Mouse (Mus musculus) cerebral cortex, adult 2 months (tissue): ENCODE data around the gene Slc6a17.

Experiments used
- WGBS: fragments of 180-500 bp; shearing (Covaris S2); methylation state at CpG from one replicate; pipeline ENCODE4 v1.1.7; 2018; 5-methylcytosine and 5-hydroxymethylcytosine counted together

Gene Slc6a17

DNA sequence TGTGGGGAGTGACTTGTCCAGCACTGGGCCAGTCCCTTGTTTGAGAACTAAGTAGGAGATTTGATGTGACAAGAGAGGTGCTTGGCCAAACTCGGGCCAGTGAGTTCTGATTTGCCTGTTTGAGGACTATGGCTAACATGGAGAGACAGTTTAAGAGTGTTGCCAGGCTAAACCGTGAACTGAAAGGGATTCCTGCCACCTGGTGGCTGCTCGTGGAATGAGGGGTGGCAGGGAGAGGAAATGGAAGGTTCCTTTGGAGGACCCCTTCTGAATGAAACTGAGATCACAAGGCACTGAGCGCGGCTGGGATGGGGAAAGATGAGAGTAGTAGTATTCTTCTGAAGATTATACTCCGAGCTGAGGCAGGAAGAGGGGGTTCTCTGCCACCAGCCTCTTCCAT, 51.2 kb downstream of the Slc6a17 start:
- WGBS, result 4% methylated on average over 6 of the region's 6 CpGs

DNA sequence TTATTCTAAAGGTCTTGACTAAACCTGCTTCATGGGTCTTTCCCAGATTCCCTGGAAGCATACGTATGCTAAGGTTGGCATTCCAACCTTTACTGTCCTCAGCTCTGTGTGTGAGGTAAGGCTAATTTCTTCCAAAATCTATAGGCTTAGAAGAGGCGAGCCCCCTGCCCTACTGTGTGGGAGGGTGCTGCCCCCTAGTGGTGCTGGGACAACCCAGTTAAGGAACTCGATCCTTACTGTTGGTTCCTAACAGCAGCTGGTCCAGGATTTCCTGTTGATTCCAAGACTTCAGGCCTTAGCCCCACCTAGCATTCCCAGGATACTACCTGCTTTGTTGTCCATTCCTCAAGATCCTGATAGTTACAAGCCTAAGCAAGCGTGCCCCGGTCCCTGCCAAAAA, 55.7 kb downstream of the Slc6a17 start:
- 21% methylated on average over 5 of the region's 5 CpGs for WGBS

DNA sequence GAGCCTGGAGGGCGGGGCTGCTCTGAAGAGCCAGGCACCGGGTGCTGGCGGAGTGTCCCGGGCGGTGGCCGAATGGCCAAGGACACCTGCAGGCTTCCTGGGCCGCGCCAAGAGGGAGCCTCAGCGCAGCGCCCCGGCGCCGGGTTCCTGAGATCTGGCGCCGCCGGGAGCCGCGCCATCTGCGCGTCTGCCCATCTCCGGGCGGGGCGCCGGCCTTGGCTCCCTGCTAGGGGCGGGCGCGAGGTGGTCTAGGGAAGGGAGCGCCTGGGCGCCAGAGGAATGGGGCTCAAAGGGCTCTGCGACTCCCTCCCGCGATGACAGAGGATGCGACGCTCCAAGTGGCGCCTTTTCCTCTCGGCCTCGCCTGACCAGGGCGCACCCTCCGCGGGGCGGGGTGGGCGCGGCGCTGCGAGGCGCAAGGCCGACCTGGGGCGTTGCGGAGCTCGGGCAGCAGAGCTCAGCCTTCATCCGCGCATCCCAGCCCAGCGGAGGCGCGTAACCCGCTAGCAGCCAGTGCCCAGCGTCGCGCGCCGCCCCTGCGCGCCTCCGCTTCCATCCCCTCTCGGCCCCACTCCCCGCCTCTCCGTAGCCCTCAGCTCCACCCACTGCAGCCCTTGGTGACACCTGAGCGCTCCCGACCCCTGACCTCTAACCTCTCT, 57.9 kb downstream of the Slc6a17 start:
- 1% methylated on average over 63 of the region's 69 CpGs for WGBS

DNA sequence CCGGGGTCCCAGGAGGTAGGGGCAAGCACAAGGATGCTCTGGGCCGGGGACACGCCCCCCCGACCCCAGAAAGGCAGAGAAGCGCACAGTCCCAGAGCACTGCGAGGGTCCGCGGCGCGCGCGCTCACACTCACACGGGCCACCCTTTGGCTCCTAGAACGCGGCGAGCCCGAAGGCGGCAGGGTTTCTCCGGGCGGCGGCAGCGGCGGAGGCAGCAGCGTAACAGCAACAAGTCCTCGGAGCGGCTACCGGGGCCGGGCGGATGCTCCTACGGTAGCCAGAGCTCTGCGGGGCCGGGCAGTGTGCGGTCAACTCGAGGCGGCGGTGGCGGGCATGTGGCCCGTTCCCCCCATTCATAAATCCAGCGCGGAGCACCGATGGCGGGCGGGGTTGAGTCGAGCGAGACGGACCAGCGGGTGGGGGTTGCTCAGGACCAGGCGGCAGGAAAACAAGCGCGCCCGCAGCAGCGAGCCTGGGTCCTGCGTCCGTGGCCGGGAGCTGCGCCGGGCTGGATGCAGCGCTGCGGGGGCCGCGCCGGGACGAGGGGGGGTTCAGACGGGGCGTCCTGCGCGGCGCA, 58.5 kb downstream of the Slc6a17 start, which contains the start of gene Kcnc4:
Gene Kcnc4, minus strand, starts transcription at position 357 of the 577 bp plus-strand sequence.
- WGBS, result under 1% methylated on average over 68 of the region's 68 CpGs

DNA sequence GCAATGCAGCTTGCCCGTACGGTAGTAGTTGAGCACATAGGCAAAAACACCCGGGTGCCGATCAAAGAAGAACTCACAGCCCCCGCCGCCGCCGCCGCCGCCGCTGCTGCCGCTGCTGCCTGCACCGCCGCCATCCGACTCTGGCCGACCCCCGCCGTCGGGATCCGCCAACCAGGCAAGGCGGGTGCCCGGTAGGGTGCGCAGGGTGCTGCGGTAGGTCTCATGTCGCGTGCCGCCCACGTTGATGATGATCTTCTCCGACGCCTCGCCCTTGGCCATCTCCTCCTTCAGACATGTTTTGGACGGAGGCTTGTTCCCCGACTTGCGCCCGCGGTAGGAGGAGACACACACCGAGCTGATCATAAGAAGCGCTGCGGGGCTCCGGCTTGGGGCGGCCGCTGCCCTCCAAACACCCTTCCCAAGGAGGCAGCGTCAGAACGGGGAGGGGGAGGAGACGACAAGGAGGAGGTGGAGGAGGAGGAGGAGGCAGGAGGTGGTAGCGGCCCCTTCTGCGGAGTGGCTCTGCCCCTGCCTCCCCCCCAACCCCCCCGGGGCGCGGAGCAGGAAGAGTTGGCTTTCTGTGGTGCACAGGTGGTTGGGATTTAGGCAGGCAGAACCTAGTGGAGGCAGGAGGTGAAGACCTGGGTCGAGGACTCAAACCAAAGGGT, 59.2 kb downstream of the Slc6a17 start:
- under 1% methylated on average over 51 of the region's 51 CpGs for WGBS

DNA sequence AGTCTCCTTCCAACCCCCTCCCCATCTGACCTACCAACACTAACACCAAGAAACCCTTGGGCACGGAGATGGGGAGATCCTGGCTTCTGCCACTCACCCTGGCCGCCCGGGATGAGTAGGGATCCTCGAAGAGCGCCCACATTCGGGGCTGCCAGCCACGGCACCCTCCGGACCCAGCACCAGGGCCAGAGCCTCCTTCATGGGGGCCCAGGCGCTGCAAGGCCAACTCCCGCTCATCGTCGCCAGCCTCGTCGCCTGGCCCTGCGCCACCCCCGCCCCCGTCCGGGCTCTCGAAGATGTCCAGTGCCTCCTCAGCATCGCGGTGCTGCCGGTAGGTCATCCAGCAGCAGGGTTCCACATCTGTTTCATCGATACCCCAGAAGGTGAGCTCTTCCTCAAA, 59.7 kb downstream of the Slc6a17 start:
- WGBS, result 5% methylated on average over 23 of the region's 23 CpGs

DNA sequence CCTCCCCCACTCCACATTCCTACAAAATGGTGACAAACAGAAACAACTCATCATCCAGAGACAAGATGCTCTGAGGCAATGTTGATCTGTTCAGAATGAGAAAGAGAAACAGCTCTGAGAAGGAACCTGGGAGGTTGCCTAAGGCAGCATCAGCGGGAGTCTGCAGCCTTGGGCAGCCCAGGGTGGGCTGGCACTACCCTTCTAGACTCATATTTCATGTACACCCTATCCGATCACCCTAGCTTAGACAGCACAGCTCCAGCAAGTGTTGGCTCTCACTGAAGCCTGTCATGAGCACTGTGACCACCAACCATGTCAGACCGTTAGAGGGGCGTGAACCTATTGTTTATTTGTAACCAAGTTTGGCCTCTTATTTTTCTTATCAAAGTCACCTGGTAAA, 63.5 kb downstream of the Slc6a17 start:
- WGBS, result 79% methylated on average over 4 of the region's 4 CpGs

DNA sequence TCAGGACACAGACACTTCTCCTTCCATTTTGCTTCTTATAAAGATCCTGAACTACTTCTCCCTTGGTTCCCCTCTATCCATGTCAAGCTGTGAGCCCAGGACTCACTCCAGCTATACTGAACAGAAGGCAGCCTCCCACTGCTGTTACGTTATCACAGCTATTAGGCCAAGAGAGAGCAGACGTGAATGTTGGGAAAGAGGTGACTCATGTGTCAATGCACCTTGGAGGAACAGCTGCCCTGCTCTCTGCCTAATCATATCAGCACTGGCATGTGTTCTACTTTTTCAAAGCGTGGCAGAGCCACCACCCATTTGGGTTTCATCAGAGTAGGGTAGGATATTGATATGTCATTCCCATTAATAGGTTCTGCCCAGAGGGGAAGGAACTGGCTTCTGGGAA, 71.0 kb downstream of the Slc6a17 start:
- WGBS, result 57% methylated on average over 3 of the region's 3 CpGs

DNA sequence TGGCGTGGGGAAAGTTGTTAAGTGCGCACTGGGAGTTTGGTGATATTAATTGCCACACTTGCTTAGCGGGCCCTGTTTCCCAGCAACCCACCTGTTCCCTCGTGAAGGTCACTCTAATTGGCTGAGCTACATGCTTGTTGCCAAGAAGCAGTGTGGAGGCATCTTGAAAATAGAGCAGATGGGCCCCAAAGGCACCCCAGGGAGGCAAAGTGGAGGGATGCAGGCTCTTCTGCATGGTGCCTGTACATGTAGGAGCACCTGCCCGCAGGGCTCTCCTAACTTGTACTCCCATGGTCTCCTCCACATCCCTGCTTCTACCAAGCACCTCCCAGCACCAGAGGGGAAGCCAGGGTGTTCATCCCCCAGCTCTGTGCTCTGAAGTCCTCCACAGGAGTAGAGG, 74.0 kb downstream of the Slc6a17 start:
- 56% methylated on average over 5 of the region's 5 CpGs for WGBS

DNA sequence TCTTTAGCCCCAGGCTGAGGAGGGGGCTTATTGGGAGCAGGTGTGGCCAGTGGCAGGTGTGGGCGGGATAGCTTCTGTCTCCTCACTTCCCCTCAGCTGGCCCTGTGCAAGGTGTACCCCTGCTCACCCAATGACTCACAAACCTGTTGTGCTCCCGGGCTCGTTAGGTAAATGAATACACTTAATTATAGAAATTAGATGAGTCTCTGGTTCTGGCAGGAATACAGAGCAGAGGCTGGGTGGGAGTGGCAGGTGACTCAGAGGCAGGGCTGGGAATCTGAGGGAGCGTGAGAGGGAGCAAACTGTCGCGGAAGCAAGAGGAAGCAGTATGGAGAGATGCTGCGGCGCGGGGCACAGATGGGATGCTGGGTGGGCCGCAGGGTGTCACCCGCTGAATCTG, 75.6 kb downstream of the Slc6a17 start:
- WGBS, result 63% methylated on average over 11 of the region's 11 CpGs

DNA sequence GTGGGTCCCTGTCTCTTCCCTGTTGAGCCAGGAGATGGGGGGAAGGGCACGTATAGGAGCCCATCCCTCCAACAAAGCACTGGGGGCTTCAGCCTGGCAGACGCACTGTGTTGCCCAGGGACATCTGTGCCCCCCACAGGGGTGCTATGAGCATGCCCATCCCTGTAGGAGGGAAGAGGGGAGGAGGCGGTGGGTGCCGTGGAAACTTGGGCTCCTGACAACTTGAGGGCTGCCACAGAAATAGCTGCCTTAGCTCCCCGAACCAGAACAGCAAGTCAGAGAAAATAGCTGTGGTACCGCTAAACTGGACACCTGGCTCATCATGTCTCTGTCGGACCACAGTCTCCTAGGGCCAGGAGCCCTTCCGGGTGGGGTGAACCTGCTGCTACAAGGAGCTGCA, 76.5 kb downstream of the Slc6a17 start:
- 38% methylated on average over 8 of the region's 8 CpGs for WGBS

DNA sequence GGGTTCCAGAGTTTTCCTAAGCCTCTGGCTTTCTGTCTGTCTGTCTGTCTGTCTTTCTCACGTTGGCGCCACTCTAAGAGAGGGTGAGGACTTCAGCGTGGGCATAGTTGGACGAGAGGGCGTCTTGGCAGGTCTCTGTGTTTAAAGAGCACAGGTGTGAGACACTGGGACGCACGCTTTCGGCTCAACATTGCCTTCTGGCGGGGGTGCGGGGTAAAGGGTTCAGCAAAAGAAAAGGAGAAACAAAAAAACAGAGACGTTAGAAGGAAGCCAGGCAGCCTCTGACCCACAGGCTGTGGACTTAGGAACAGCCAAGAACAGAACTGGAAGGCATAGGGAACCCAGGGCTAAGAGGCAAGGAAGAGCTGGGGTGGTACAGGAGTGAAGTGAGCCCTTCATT, 78.5 kb downstream of the Slc6a17 start:
- 87% methylated on average over 11 of the region's 11 CpGs for WGBS

DNA sequence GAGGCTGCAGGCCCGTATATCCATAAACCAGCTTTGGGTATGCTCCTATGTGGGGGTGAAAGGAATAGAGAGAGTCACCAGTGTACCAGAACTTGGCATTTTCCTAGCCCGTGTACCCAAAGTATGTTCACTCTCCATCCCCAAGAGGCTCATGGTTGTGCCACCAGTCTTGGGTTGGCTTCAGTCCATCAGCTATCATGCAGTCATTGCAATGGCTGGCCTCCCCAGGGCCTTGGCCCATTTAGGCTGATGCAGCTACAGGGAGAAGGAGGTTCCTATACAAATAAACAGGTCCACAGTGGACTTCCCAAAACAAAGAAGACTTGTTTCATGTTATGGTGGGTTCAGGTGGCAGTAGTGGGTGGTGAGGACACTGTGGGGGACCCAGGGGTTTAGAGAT, 80.2 kb downstream of the Slc6a17 start:
- 99% methylated on average over 2 of the region's 2 CpGs for WGBS

DNA sequence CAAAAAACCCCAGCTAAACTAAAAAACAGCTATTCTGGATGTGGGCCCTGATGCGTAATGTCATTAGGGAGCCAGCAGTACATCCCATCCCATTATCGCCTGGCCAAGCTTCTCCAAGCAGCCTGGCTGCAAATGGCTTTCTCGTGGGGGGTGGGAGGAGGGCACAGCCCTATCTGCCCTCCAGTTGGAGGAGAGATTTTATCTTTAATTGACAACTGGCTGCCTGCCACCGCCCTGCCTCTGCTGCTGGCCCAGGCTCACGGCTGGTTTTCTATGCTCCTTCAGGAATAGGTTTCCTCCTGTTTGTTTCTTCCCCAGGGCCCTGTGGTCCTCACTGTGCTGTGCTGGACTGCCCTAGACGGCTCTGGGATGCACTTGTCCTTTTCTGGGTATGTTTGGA, 81.4 kb downstream of the Slc6a17 start:
- WGBS, result 51% methylated on average over 6 of the region's 6 CpGs

DNA sequence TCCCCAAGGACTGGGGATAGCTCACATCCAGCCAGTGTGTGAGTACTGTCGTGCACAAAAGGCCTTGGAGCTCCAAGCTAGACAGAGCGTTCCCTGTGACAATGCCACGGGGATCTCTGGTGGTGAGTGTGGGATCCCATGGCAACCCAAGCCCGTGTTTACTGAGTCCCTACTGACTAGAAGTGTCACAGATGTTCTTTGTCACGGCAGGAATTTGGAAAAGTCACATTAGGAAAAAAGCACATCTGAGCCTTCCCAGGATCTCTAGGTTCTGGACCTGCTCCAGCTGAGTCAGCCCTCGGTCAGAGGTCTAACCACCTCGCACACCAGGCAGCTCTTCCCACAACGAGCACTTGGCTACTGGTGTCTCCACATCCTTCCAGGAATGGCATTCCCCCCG, 84.2 kb downstream of the Slc6a17 start:
- WGBS, result 37% methylated on average over 9 of the region's 9 CpGs

DNA sequence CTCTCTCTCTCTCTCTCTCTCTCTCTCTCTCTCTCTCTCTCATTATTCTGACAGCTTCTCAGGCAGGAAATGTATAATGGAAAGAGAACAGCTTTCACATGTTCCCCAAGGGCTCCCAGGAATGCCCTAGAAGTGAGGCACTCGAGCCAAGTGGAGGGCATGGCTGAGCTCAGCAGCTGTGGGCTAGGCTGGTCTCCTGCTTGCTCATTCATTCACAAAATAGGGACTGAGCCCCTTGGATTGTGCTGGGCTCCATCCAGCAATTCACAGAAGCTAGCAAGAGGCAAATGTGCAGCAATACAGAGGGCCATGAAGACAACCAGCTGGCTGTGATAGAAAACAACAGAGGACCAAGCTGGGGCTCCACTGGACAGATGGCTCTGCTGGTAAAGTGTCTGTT, 86.5 kb downstream of the Slc6a17 start:
- WGBS, result 27% methylated on average over 1 of the region's 1 CpGs

DNA sequence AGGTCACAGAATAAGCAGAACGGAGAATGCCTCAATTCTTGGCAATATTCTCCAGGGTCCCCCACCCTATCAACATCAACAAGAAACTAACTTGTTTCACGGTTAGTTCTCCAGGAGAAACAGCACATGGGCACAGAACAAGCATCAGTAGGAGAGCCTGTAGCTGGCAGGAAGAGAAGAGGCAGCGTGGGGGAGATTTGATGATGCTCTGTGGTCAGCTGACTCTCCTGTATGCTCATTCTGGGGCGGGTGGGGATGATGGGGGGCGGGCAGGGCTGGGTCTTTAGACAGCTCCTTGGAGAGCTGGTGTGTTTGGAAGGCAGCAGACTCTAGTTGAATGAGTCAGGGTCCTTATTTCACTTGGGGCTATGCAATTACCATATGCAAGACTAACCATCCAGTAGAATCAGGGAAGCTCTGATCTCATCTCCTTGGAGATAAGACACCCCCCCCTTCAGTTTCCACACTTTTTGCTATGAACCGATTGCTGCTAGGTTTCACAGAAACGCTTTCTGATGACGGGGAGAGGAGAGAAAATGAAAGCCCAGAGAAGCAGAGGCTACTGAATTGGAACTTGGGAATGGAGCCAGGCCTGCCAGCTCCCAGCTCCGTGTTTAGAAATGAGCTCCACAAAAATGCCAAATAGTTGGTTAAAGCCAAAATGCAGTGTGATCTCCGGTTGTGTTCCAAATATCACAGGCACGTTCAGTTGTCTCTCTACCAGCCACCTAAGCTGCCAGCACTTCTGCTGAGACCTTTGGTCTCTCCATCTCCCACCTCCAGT, 93.4 kb downstream of the Slc6a17 start:
- 17% methylated on average over 11 of the region's 11 CpGs for WGBS

DNA sequence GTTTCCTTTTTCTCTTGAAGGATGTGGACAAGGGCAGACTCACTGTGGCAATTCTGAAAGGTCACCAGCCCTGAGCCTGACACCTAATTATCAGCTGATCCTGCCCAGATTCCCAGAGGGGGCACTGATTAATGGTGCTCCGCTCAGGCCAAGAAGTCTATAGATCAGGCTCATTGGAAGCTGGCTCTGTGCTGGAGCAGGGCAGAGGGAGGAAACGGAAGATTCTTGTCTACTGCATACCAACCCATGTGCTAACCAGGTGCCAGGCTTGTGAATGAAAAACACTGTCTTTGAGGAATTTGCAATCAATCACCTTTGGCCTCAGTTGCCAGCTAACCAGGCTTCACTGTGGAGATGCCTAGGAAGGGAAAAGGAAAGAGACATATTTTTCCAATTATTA, 97.7 kb downstream of the Slc6a17 start:
- 91% methylated on average over 2 of the region's 2 CpGs for WGBS
